Mouse (Mus musculus) forebrain, embryonic 14.5 days (tissue): ENCODE data around the gene Zfp488. TPM values are rescaled to one million over a fixed set of nuclear protein-coding genes. Genes with fewer than 3 reads are reported as not detected.

Experiments used
- polyA plus RNA-seq: library from polyadenylated mRNA; unstranded; fragments of >200 nt; fragmentation: Nextera tagmentation; extraction: Ambion mirVana; gene quantifications from 2 replicates; pipeline ENCODE4 v1.2.1, GENCODE M21; 2014

Zfp488 gene
- polyA plus RNA-seq, 1 experiment from 2014 or later: 0.09 TPM

Other genes with a start within 250 kb of the Zfp488 start
- gene Gdf10, start 55.2 kb downstream of the Zfp488 start, polyA plus RNA-seq: 2.6 and 3.2 TPM in 2 replicates
- not detected in 2 replicates for gene Gdf2, start 37.7 kb downstream of the Zfp488 start, polyA plus RNA-seq
- gene Rbp3, start 24.8 kb downstream of the Zfp488 start, polyA plus RNA-seq: not detected in 2 replicates
- not detected in 2 replicates for gene Gm30083, start 36.4 kb upstream of the Zfp488 start, polyA plus RNA-seq
- gene Gm5460, start 38.0 kb upstream of the Zfp488 start, polyA plus RNA-seq: not detected in 2 replicates
- not detected in 2 replicates for gene Antxrl, start 73.9 kb upstream of the Zfp488 start, polyA plus RNA-seq
- gene Anxa8, start 107.2 kb upstream of the Zfp488 start, polyA plus RNA-seq: not detected in 2 replicates
- gene A630023A22Rik, start 124.0 kb upstream of the Zfp488 start, polyA plus RNA-seq: not detected in 2 replicates
- 0.05 and 0.07 TPM in 2 replicates for gene Npy4r, start 173.7 kb upstream of the Zfp488 start, polyA plus RNA-seq
- 2.6 TPM in 2 replicates for gene Gprin2, start 222.9 kb upstream of the Zfp488 start, polyA plus RNA-seq
- 0.14 and 0.16 TPM in 2 replicates for gene Syt15, start 240.8 kb upstream of the Zfp488 start, polyA plus RNA-seq